In the genomic region with DNA sequence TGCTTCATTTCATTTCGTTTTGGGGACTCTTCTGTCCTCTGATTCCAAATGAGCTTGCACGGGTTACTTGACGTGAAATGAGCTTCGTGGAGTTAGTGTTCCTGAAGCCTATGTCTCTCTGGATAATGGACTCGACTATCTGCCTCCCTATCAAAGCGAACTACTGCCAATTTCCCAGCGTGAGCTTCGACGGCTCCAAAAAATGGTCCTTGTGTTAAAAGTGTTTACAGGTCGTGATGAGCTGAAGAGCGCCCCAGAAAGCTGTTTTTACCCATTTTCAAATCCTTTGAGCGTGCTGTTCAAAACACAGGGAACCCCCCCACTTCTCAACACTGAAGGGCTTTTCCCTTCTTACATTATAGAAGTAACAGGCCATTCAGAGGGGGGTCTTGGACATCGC, we compare ENCODE assay signal across 8 mouse cellular contexts. TPM values are rescaled to one million over a fixed set of nuclear protein-coding genes. Genes with fewer than 3 reads are reported as not detected.
A peak's percentile ranks its signal among the peaks of the same experiment; 100 is the strongest.
DNase-seq lines count a peak whose midpoint lies in the region; ATAC-seq lines count a peak whose summit lies in the region.

No protein-coding gene starts in this region.

- H3K27ac ChIP-seq in lung, embryonic 16.5 days (ENCODE audit: low read length), result peak overlapping the region; percentile 94
- peak overlapping the region; percentile 94 for H3K27ac ChIP-seq in hindbrain, embryonic 11.5 days (ENCODE audit: low read depth, low read length)
- peak overlapping the region; percentile 96 for H3K27ac ChIP-seq in midbrain, embryonic 13.5 days

- no peaks in the 10 kb centered on the region for H3K27me3 ChIP-seq in lung, embryonic 16.5 days (ENCODE audit: control insufficient read depth, insufficient read depth, low read depth, low read length)
- no peaks in the 10 kb centered on the region for H3K27me3 ChIP-seq in hindbrain, embryonic 11.5 days (ENCODE audit: control insufficient read depth, insufficient read depth, low read length)
- H3K27me3 ChIP-seq in midbrain, embryonic 13.5 days, result no peaks in the 10 kb centered on the region

- peak overlapping the region; percentile 75 for H3K4me2 ChIP-seq in lung, embryonic 16.5 days (ENCODE audit: low read depth, low read length)
- peak overlapping the region; percentile 61 for H3K4me2 ChIP-seq in hindbrain, embryonic 11.5 days (replicated peaks; ENCODE audit: low read depth, low read length)
- peak overlapping the region; percentile 72 for H3K4me2 ChIP-seq in midbrain, embryonic 13.5 days (replicated peaks)

- H3K4me1 ChIP-seq in lung, embryonic 16.5 days (replicated peaks; ENCODE audit: control insufficient read depth, insufficient read depth, low read length), result peaks cover 31% of the 10 kb centered on the region
- H3K4me1 ChIP-seq in hindbrain, embryonic 11.5 days (replicated peaks; ENCODE audit: control insufficient read depth, insufficient read depth, low read length), result no peaks in the 10 kb centered on the region; the same call in 1 of the 2 replicates
- peaks cover 40% of the 10 kb centered on the region for H3K4me1 ChIP-seq in midbrain, embryonic 13.5 days (replicated peaks)

- no peaks in the 10 kb centered on the region for H3K9me3 ChIP-seq in lung, embryonic 16.5 days (ENCODE audit: control insufficient read depth, low read length)
- no peaks in the 10 kb centered on the region for H3K9me3 ChIP-seq in hindbrain, embryonic 11.5 days (ENCODE audit: control insufficient read depth, low read length)
- H3K9me3 ChIP-seq in midbrain, embryonic 13.5 days, result no peaks in the 10 kb centered on the region

- H3K9ac ChIP-seq in lung, embryonic 16.5 days (ENCODE audit: low read length), result peak overlapping the region; percentile 85
- H3K9ac ChIP-seq in hindbrain, embryonic 11.5 days (ENCODE audit: low read depth, low read length), result peak overlapping the region; percentile 83
- H3K9ac ChIP-seq in midbrain, embryonic 13.5 days (replicated peaks), result peak overlapping the region; percentile 95

- 5% methylated on average over 13 of the region's 13 CpGs for WGBS in lung, embryonic 16.5 days
- WGBS in hindbrain, embryonic 11.5 days, result 5% methylated on average over 13 of the region's 13 CpGs
- WGBS in midbrain, embryonic 13.5 days, result 4% methylated on average over 13 of the region's 13 CpGs

- peak overlapping the region; percentile 99 for H3K4me3 ChIP-seq in lung, embryonic 16.5 days (ENCODE audit: low read length)
- H3K4me3 ChIP-seq in hindbrain, embryonic 11.5 days (ENCODE audit: low read depth, low read length), result peak overlapping the region; percentile 94
- H3K4me3 ChIP-seq in midbrain, embryonic 13.5 days (replicated peaks), result peak overlapping the region; percentile 86

- DNase-seq in lung, postnatal 10 days, result no peak
- DNase-seq in cerebellum, adult 8-10 months, result peak; percentile 50
- DNase-seq in hindbrain, embryonic 11.5 days (ENCODE audit: low spot score), result no peak
- DNase-seq in adrenal gland, postnatal 25 days, result no peak
- no peak for DNase-seq in natural killer cell, adult 2 months (ENCODE audit: low spot score in 2 of 2)
- no peak for DNase-seq in ovary, postnatal 36 days (ENCODE audit: low spot score)

- no peaks in the 10 kb centered on the region for H3K36me3 ChIP-seq in lung, embryonic 16.5 days (ENCODE audit: control insufficient read depth, insufficient read depth, low read length)
- H3K36me3 ChIP-seq in hindbrain, embryonic 11.5 days (ENCODE audit: control insufficient read depth, insufficient read depth, low read length), result no peaks in the 10 kb centered on the region
- no peaks in the 10 kb centered on the region for H3K36me3 ChIP-seq in midbrain, embryonic 13.5 days

- no peak for ATAC-seq in lung, embryonic 16.5 days (ENCODE audit: low read depth)
- ATAC-seq in hindbrain, embryonic 11.5 days (ENCODE audit: low FRiP score), result no peak
- ATAC-seq in midbrain, embryonic 13.5 days, result 0 out of 2 replicates have a peak, but pooled peaks have one; percentile 2

RNA-seq across cellular contexts. Expression of a gene that starts 0.7 kb away (rescaled TPM):
- 22.4 and 23.4 TPM in 2 replicates for polyA plus RNA-seq in lung, embryonic 16.5 days (2015; fragmentation: Nextera tagmentation; extraction: Ambion mirVana)
- 28.0 and 30.3 TPM in 2 replicates for polyA plus RNA-seq in hindbrain, embryonic 11.5 days (2014; fragmentation: Nextera tagmentation; extraction: Ambion mirVana)
- 24.0 and 25.7 TPM in 2 replicates for polyA plus RNA-seq in midbrain, embryonic 13.5 days (2015; fragmentation: Nextera tagmentation; extraction: Ambion mirVana)
- 21.7 and 25.2 TPM in 2 replicates for total RNA-seq in adrenal gland, postnatal 25 days (2021)
